Mouse (Mus musculus): Measurements from ENCODE around the gene Hyal1. TPM values are rescaled to one million over a fixed set of nuclear protein-coding genes. Genes with fewer than 3 reads are reported as not detected.

Hyal1 gene
- polyA plus RNA-seq, 1 experiment from 2014 or later = 12.1 TPM

- Histone ChIP-seq H3K4me2 (replicated peaks; ENCODE audit: low read depth, low read length) (peak within 1 kb of the TSS; percentile 94), H3K27ac (ENCODE audit: low read length) (peak within 1 kb of the TSS; percentile 92), H3K9ac (replicated peaks; ENCODE audit: low read depth, low read length) (peak within 1 kb of the TSS; percentile 74), H3K27me3 (ENCODE audit: control insufficient read depth, insufficient read depth, low read length) (no peaks in the 10 kb centered on the region), H3K36me3 (ENCODE audit: control insufficient read depth, insufficient read depth, low read length) (no peaks in the 10 kb centered on the region; the same call in 1 of the 2 replicates), H3K4me3 (ENCODE audit: low read depth, low read length) (peak within 1 kb of the TSS; percentile 52), H3K9me3 (ENCODE audit: control insufficient read depth, low read depth, low read length) (no peaks in the 10 kb centered on the region), H3K4me1 (ENCODE audit: control insufficient read depth, insufficient read depth, low read length) (peaks cover 23% of the 10 kb centered on the region)
- ATAC-seq (ENCODE audit: insufficient number of reproducible peaks, insufficient read depth, low FRiP score, low read depth) = peak; percentile 71
- under 1% methylated on average over 32 of the region's 32 CpGs for WGBS
Measured at GRCm38 (mm10) chr9:107580501-107581317, 4.0 kb downstream of the Hyal1 start, which contains the start of gene Hyal3. Gene Hyal3 (plus strand): TSS chr9:107580818.

GRCm38 (mm10) chr9:107581584-107581983, 4.9 kb downstream of the Hyal1 start:
- peak overlapping the region; percentile 52 for H3K4me3 ChIP-seq (ENCODE audit: low read depth, low read length)
- no peaks in the 10 kb centered on the region for H3K9me3 ChIP-seq (ENCODE audit: control insufficient read depth, low read depth, low read length)
- H3K27me3 ChIP-seq (ENCODE audit: control insufficient read depth, insufficient read depth, low read length) = no peaks in the 10 kb centered on the region
- H3K36me3 ChIP-seq (ENCODE audit: control insufficient read depth, insufficient read depth, low read length) = no peaks in the 10 kb centered on the region; the same call in 1 of the 2 replicates
- ATAC-seq (ENCODE audit: insufficient number of reproducible peaks, insufficient read depth, low FRiP score, low read depth) = no peak
- H3K4me2 ChIP-seq (replicated peaks; ENCODE audit: low read depth, low read length) = peak overlapping the region; percentile 94
- H3K9ac ChIP-seq (replicated peaks; ENCODE audit: low read depth, low read length) = peak overlapping the region; percentile 74
- peaks cover 19% of the 10 kb centered on the region for H3K4me1 ChIP-seq (ENCODE audit: control insufficient read depth, insufficient read depth, low read length)
- 62% methylated on average over 4 of the region's 4 CpGs for WGBS
- H3K27ac ChIP-seq (ENCODE audit: low read length) = peak overlapping the region; percentile 92; the same call in 1 of the 2 replicates

- WGBS = 83% methylated on average over 7 of the region's 7 CpGs
- H3K4me2 ChIP-seq (replicated peaks; ENCODE audit: low read depth, low read length) = no peak overlapping the region
Measured at GRCm38 (mm10) chr9:107582509-107583062, 5.9 kb downstream of the Hyal1 start.

GRCm38 (mm10) chr9:107583174-107583573, 6.4 kb downstream of the Hyal1 start:
- no peaks in the 10 kb centered on the region; the same call in 1 of the 2 replicates for H3K36me3 ChIP-seq (ENCODE audit: control insufficient read depth, insufficient read depth, low read length)
- ATAC-seq (ENCODE audit: insufficient number of reproducible peaks, insufficient read depth, low FRiP score, low read depth) = no peak
- H3K4me3 ChIP-seq (ENCODE audit: low read depth, low read length) = no peak overlapping the region
- H3K27ac ChIP-seq (ENCODE audit: low read length) = no peak overlapping the region
- H3K27me3 ChIP-seq (ENCODE audit: control insufficient read depth, insufficient read depth, low read length) = no peaks in the 10 kb centered on the region
- no peak overlapping the region for H3K9ac ChIP-seq (replicated peaks; ENCODE audit: low read depth, low read length)
- H3K9me3 ChIP-seq (ENCODE audit: control insufficient read depth, low read depth, low read length) = no peaks in the 10 kb centered on the region
- WGBS = 90% methylated on average over 14 of the region's 14 CpGs
- peaks cover 11% of the 10 kb centered on the region for H3K4me1 ChIP-seq (ENCODE audit: control insufficient read depth, insufficient read depth, low read length)
- no peak overlapping the region for H3K4me2 ChIP-seq (replicated peaks; ENCODE audit: low read depth, low read length)

More at GRCm38 (mm10) chr9:107582509-107583062, 5.9 kb downstream of the Hyal1 start:
- Histone ChIP-seq H3K9ac (replicated peaks; ENCODE audit: low read depth, low read length) (no peak overlapping the region), H3K4me1 (ENCODE audit: control insufficient read depth, insufficient read depth, low read length) (peaks cover 12% of the 10 kb centered on the region; the same call in 1 of the 2 replicates), H3K36me3 (ENCODE audit: control insufficient read depth, insufficient read depth, low read length) (no peaks in the 10 kb centered on the region; the same call in 1 of the 2 replicates), H3K9me3 (ENCODE audit: control insufficient read depth, low read depth, low read length) (no peaks in the 10 kb centered on the region), H3K4me3 (ENCODE audit: low read depth, low read length) (no peak overlapping the region), H3K27ac (ENCODE audit: low read length) (no peak overlapping the region), H3K27me3 (ENCODE audit: control insufficient read depth, insufficient read depth, low read length) (no peaks in the 10 kb centered on the region)
- ATAC-seq (ENCODE audit: insufficient number of reproducible peaks, insufficient read depth, low FRiP score, low read depth) = no peak

- H3K4me3 ChIP-seq (ENCODE audit: low read depth, low read length) = no peak overlapping the region
- H3K4me2 ChIP-seq (replicated peaks; ENCODE audit: low read depth, low read length) = no peak overlapping the region
- WGBS = 85% methylated on average over 5 of the region's 5 CpGs
- H3K36me3 ChIP-seq (ENCODE audit: control insufficient read depth, insufficient read depth, low read length) = peaks cover 19% of the 10 kb centered on the region
- no peaks in the 10 kb centered on the region for H3K27me3 ChIP-seq (ENCODE audit: control insufficient read depth, insufficient read depth, low read length)
- no peak overlapping the region for H3K9ac ChIP-seq (replicated peaks; ENCODE audit: low read depth, low read length)
- ATAC-seq (ENCODE audit: insufficient number of reproducible peaks, insufficient read depth, low FRiP score, low read depth) = no peak
- H3K9me3 ChIP-seq (ENCODE audit: control insufficient read depth, low read depth, low read length) = no peaks in the 10 kb centered on the region
- peaks cover 13% of the 10 kb centered on the region for H3K4me1 ChIP-seq (ENCODE audit: control insufficient read depth, insufficient read depth, low read length)
- no peak overlapping the region for H3K27ac ChIP-seq (ENCODE audit: low read length)
Measured at GRCm38 (mm10) chr9:107586504-107586903, 9.8 kb downstream of the Hyal1 start.

- Histone ChIP-seq H3K4me2 (replicated peaks; ENCODE audit: low read depth, low read length) (peak within 1 kb of the TSS; percentile 78), H3K4me3 (ENCODE audit: low read depth, low read length) (peak within 1 kb of the TSS; percentile 69), H3K4me1 (ENCODE audit: control insufficient read depth, insufficient read depth, low read length) (peaks cover 10% of the 10 kb centered on the region), H3K9ac (replicated peaks; ENCODE audit: low read depth, low read length) (peak within 1 kb of the TSS; percentile 61), H3K27me3 (ENCODE audit: control insufficient read depth, insufficient read depth, low read length) (no peaks in the 10 kb centered on the region), H3K9me3 (ENCODE audit: control insufficient read depth, low read depth, low read length) (no peaks in the 10 kb centered on the region), H3K27ac (ENCODE audit: low read length) (no peak within 1 kb of the TSS), H3K36me3 (ENCODE audit: control insufficient read depth, insufficient read depth, low read length) (peaks cover 26% of the 10 kb centered on the region)
- peak; percentile 98 for ATAC-seq (ENCODE audit: insufficient number of reproducible peaks, insufficient read depth, low FRiP score, low read depth)
- WGBS = 12% methylated on average over 46 of the region's 46 CpGs
Measured at GRCm38 (mm10) chr9:107586974-107587832, 10.5 kb downstream of the Hyal1 start, which contains the start of gene Ifrd2. Gene Ifrd2 (plus strand): TSS chr9:107587642.

- H3K9ac ChIP-seq (replicated peaks; ENCODE audit: low read depth, low read length) = peak overlapping the region; percentile 61
- H3K27me3 ChIP-seq (ENCODE audit: control insufficient read depth, insufficient read depth, low read length) = no peaks in the 10 kb centered on the region
- H3K4me1 ChIP-seq (ENCODE audit: control insufficient read depth, insufficient read depth, low read length) = peaks cover 10% of the 10 kb centered on the region
- H3K9me3 ChIP-seq (ENCODE audit: control insufficient read depth, low read depth, low read length) = no peaks in the 10 kb centered on the region
- 3% methylated on average over 33 of the region's 33 CpGs for WGBS
- peak overlapping the region; percentile 78 for H3K4me2 ChIP-seq (replicated peaks; ENCODE audit: low read depth, low read length)
- H3K27ac ChIP-seq (ENCODE audit: low read length) = no peak overlapping the region
- no peak for ATAC-seq (ENCODE audit: insufficient number of reproducible peaks, insufficient read depth, low FRiP score, low read depth)
- peaks cover 32% of the 10 kb centered on the region for H3K36me3 ChIP-seq (ENCODE audit: control insufficient read depth, insufficient read depth, low read length)
- peak overlapping the region; percentile 69 for H3K4me3 ChIP-seq (ENCODE audit: low read depth, low read length)
Measured at GRCm38 (mm10) chr9:107587833-107588639, 11.3 kb downstream of the Hyal1 start.
